Mouse (Mus musculus) monocyte, adult 5-6 weeks (primary cell): Measurements from ENCODE around the gene Spata16. TPM values are rescaled to one million over a fixed set of nuclear protein-coding genes. Genes with fewer than 3 reads are reported as not detected.

Experiments
- ATAC-seq: fragments of 153-309, 156-312 bp; replicated peaks from 2 replicates; pipeline ENCODE4 v1.8.0; 2017; ENCODE audit warnings: mild to moderate bottlenecking; ENCODE audit not compliant: low TSS enrichment, insufficient number of reproducible peaks, severe bottlenecking, poor library complexity, low FRiP score
- total RNA-seq: library from RNA; stranded (forward); fragments of 200-1000, 200-491, 200-594 nt; gene quantifications from 3 replicates; pipeline ENCODE4 v1.2.3, GENCODE M21; 2017

Spata16 gene
- total RNA-seq, 1 experiment from 2014 or later: not detected

DNA sequence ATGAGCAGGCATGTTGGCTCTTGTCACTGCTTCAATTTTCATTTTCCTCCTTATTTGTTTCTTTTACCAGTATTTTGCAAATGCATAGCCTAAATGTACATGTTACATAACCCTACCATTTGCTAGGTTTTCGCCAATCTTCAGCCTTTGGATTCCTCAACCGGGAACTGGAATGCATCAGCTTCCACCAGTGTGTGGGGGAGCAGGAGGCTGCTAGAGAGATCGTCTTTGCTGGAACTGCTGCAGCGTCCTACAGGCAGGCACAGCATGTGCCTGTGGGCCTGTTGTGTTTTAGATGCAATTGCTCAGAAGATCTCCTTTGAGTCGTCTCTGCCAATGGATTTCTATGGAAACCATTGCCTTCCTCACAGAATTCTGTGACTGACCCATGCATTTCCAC lies 182.0 kb downstream of the Spata16 start:
- ATAC-seq: no peak

DNA sequence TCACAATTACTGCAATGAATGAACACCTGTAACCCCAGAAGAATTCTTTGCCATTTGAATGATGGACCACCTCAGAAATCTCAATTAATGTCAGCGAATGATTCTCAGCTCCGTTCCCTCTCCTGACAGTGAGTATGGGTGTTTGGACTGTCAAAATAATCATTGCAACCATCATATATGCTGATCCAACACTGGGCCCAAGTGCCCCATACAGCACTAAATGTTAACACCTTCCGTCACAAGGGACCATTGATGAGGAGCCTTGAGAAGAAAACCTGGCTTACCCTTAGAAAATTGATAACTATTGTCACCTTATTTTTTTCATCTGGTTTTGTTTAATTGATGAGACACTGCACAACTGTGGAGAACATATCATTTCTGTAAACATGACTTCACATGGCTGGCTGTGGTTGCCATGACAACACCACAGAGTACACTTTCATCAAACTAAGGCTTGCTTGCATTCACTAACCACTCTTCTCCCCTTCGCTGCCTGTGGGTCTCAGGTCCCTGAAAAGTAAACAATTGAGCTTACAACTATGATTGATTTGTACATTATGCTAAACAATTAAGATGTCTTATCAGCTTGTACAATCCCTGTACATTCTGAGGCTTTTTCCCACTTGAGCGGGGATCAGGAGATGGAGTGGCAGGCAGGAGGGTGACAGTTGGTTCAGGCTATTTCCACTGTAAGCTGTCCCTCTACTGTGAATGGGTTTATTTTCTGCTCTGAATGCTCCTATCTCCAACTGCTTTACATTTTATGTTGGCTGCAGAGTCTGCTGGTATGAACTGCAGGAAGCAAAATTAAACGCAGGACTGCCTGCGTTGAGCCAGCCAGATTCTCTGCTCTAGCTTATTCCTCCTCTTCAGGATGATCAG lies 189.8 kb downstream of the Spata16 start:
- no peak for ATAC-seq

DNA sequence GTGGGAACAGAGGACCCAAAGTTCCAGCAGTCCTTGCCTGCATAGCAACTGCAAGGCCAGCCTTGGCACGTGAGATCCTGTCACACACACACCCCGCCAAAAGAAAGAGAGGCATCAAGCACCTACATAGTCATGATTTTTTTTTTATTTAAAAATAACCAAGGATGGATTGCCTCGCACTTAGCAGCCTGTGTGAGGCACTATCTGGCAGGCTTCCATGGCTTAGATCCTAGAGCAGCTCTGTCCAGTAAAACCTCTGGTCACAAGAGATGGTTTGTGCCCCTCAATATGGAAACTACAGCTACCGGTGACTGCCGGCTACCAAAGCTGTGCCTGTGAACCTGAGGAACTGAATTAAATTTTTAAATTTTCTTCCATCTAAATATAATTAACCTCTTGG lies 195.5 kb downstream of the Spata16 start:
- no peak for ATAC-seq

DNA sequence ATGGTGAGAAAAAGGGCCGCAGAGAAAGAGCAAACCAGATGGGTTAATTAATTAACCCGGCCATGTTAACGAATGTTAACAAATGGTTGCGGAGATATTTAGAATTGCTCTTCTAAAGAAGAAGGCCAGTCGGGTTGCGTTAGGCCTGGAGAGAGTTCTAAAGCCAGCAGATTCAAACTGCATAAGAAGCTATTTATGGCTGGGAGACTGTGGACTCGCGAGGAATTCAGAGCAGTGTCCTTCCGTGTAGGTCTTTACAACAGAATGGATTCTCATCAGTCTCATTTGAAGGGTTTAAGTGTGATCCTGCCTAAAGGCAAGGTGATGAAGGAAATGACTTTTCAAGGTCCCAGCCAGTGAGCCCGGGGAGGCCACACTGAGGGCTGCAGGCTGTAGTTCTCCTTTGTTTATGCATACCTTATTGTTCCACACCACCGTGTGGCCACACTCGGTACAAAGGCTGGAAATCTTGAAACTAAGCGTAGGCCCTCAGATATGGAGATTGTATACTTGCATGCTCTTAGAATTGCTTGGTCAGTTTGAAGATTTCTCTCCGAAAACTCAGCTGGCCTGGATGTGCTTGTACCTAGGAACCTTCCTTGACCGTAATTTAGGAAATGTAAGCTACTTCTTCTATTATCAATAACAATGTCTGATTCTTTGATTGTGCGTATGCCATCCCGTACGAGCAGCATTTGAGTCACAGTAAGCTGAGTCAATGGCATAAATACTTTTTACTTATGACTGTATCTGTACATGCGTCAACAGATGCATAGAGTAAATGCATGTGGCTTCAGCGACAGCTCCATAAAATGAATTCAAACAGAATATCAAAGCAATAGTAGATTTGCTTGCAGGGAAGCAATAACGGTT lies 197.0 kb downstream of the Spata16 start:
- no peak for ATAC-seq

DNA sequence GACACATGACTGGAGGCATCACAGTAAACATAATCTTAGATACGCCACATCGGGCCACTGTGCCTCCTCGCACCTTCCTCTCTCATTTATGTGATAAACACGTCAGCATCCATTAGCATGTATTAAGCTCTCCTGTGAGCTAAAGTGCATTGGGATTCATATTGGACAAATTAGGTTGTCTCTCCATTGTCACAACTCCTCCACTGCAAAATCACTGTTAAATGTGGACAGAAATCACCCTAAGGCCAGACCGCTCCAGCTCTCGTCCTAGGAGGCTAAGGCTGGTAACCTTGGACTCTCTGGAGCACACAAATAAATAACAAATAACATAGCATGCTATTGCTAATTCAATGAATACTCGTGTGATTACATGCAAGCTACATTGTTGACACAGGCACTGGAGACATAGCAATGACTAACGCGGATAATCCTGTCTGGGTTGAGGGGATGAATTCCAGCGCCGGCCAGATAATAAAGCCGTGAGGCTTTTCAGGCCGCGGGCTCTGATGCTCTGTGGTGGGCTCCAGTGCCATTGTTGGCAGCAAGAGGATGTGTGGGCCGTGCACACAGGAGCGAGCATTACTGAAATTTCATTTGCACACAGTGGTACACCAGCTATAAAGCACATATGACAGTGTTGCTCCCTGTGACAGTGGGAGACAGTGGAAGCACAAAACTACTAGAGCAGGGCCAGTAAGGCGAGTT lies 197.8 kb downstream of the Spata16 start:
- ATAC-seq: no peak

DNA sequence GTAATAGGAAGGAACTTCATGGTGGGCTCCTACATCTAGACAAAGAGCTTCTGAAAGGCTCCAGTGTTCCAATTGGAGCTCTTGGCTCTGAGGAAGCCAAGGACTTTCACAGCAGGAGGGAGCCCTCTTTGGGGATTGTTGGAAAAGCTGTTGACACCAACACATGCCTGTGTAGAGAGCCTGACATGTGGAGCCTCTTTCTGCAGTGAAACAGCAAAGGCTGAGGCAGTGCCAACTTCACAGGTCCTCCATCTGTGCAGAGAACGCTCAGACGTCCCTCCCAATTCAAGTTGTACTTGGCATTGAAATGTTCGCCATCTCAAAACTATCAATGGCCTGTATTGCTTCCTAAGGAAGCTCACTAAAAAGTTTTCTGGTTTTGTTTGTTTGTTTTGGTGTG lies 207.6 kb downstream of the Spata16 start:
- no peak for ATAC-seq

DNA sequence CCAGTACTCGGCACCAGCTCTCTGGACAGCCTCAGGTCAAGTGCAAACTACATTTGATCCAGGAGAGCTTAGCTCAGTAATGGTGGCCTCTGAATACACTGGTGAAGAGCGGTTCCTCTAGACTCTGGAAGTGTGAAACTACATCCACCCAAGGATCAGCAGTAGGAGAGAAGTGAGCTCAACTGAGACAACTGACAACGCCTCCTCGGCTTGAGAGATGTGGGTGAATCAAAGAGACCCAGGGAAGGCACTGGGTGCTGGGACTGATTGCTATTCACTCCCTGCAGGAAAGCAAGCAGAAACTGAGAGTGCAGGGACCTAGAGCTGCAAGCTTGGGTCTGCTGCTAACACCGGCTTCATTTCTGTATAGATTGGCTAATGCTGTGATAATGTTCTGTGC lies 210.5 kb downstream of the Spata16 start:
- ATAC-seq: no peak

DNA sequence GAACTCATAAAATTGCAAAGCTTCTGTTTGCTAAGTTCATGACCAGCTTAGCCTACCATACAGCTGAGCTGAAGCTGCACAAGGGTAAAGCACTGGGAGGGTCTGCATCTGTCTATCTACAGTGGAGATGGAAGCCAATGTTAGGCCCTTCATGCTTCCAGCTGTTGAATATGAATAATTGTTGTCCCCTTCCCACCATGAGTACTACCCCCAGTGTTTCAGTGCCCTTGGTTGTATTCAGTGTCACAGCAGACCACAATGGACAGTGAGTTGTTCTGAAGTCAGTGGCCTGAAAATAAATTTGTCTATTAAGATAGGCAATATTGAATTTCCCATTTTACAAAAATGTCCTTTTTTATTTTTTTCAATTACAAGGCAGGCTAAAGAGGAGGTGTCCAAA lies 212.8 kb downstream of the Spata16 start:
- no peak for ATAC-seq

DNA sequence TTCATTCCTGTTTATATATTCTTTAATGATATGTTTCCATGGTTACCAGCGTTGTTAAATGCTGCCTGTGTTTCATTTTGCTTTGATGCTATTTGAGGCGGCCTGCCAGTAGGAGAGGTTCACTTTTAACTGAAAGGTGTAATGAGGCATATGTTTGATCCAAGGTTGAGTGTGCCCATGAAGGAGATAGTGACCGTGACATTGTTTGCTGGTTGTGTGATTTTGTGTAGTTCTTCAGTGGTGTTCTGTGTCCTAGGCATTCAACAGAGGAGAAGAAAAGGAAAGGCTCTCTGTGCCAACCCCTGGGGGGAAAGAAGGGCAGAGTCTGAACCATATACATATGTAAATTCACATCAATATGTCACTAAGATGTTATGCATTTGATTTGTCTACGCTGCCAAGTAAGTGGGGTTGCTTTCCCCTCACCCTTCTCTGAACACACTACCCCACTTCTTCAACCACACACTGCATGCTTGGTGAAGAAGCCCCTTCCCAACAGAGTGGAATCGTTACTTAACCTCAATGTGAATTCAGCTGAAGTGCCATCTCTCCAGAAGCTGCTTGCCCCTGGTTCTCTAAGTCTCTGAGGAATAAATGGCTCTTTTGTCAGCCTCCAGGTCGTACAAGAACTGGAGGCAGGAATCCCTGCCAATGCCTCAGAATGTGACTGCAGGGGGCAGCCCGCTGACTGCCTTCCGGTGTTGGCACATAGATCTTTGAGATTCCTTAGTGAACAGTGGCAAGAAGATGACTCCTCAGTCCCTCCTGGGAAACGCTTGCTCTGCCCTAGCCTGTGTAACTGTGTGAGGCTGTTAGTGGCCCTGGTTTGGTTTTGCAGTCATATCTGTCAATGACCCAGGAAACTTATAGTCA lies 213.5 kb downstream of the Spata16 start:
- ATAC-seq: no peak

DNA sequence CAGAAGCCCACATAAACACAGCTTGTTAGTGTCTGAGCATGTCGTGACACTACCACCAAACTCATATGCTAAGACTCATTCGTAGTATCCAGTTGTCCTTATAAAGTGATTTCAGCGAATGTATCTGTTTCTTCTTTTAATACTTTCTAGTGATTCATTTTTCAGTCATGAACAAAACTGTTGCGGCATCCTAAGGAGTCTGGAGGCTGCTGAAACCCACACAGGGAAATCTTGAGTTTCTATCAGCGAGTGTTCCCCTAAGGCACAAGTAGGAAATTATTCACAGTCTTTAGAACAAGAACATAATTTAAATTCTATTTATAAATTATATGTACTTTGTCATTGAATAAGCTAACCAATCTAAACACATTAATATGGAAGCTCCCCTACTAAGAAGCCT lies 216.1 kb downstream of the Spata16 start:
- no peak for ATAC-seq

DNA sequence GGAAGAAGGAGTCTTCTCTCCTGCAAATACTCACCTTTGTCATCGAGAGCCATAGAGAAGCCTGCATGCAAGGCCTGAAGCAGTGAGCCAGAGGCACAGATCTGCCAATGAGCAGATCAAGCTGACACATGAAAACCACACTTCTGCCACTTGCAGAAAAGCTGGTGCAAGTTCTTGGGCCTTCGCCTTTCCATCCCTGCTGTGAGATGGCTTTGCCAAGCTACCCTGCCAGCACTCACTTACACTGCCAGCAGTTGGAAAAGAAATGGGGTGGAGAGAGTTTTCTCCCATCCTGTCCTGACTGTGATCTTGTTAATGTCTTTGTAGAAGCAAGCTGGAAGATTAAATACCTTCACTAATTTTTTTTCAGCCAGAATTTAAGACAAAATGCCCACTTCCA lies 237.3 kb downstream of the Spata16 start:
- no peak for ATAC-seq

DNA sequence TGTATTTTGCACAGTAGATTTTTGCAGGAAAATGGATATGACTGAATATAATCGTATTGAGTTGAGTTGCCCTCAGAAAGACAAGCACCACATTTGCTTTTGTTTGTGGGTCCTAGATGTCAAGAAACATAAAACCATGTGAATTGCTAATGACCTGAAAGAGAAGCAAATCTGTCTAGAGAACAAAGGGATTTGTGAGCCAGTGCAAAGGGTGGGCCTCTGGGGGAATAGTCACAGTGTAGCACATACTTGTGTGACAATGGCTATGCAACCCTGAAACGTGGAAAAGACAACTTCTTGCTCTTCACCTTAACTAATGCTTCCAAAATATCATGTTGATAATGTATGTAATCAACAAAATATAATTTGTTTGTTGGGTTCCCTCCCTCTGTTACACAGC lies 239.9 kb downstream of the Spata16 start:
- ATAC-seq: no peak

DNA sequence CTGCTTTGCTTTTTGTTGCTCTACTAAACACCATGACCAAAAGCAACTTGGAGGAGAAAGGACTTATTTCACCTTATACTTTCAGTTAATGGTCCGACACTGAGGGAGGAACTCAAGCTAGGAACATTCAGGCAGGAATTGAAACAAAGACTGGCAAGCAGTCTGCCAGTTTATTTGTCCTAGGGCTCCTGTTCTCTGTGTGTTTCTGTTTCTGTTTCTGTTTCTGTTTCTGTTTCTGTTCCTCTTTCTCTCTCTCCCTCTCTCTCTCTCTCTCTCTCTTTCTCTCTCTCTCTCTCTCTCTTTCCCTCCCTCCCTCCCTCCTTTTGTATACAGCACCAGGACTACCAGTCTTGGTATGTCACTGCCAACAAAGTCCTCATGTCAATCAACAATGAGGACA lies 279.2 kb downstream of the Spata16 start:
- no peak for ATAC-seq

DNA sequence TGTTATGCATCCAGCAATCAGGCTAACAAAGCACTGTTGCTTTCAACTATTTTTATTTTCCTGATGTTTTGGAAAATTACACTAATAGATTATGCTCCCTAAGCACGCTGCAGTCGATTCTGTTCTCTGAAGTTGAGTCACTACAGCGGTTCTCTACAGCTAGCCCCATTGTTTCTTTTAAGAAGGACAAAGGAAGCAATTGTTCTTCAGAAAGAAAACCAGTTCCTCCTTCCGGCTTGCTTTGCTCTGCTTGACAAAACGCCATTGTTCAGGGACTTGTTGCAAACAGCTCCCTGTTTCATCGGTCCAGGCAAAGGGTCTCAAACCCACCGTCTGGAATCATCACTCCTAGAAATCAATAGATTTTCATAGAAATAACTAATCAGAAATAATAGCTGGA lies 283.6 kb downstream of the Spata16 start:
- ATAC-seq: no peak

DNA sequence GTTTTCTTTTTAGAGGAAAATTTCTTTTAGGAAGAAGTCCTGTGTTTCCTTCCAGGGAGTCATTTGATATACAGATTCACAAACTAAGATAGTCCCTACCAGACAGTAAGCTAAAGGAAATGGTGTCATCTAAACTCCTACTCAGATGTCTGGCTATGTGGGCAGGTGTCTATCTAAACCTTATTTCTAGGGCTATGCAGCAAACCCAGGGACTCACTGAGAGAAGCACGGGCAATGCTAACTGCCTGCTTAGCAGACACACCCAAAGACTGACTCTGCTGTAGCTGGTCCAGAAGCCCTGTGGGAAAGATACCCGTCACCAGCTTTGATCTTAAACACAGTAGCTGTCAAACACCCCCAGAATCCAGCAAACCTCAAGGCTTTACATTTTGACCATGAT lies 284.2 kb downstream of the Spata16 start:
- no peak for ATAC-seq

DNA sequence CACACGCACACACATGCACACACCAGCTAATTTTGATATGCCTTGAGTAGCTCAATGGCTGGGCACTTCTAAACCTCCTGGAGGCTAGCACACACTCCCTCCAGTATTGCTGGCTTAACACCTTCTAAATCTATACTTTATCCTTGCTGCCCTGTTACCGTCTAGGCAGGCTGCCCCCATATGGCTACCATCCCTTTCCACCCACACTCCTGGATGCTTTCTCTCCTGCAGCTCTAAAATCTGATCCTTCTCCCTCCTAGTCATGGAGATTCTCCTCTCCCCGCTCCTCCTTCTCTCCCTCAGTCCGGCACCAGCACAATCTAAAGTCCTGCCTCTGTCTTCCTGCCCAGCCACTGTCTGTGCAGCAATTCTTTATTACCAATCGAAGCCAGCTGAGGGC lies 286.0 kb downstream of the Spata16 start:
- no peak for ATAC-seq

DNA sequence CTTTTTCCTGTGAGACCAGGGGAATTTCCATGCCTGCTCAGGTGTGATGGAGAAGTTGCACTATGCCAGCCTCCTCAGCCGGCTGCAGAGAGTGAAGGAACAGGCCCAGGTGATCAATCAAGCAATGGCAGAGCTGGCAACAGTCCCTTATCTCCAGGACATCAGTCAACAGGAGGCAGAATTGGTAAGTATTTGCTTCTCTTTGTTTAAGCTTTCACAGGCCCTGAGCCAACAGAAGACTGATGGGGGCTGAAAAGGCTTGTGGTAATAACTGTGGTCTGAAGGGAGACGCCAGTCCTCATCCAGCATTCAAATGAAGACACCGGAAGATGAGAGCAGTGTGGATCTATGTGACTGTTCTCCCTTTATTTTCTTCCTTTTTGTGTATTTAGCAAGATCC lies 286.8 kb downstream of the Spata16 start:
- ATAC-seq: no peak

DNA sequence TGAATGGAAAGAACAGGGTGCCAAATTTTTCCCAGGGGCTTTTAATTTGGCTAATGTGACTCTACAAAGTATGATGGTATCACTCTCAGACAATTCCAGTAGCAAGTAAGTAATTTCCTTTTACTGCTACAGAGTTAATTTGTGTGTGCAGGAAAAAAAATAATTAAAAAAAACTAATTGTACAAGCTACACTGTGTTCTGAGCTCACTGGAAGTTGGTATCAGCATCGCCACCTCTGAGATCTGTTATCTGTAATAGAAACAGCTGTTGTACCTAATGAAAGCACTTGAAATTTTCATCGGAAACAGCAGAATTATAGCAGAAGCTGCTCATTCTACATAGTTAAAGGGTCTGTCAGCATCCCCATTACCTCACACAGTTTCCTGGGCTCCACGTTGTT lies 295.7 kb downstream of the Spata16 start:
- no peak for ATAC-seq
